In the genomic region with DNA sequence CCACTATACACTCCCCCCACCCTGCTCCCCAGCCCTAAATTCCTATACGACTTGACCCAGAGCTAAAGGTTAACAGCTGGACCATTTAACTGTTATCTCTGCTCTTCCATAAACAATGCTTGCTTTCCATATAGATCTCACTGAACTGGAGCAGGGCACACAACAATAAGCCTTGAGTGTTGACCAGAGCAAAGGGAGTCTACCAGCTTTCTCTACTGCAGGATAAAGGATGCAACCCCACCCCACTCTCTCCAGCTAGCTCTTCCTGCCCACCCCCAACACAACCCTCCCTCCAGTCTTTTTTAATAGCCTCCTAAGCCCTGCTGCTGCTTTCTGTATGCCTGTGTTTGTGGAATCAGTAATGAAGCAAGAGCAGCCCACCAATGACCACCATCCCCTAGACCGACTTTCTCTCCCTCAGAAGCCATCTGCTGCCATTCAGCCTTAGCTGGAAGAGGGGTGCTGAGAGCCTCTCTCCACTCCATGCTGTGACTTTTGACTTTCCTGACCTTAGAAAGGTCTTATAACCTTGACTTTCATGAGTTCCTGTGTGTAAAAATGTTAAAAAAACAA, we compare ENCODE assay signal across 25 mouse cellular contexts. TPM values are rescaled to one million over a fixed set of nuclear protein-coding genes. Genes with fewer than 3 reads are reported as not detected.
A peak's percentile ranks its signal among the peaks of the same experiment; 100 is the strongest.
DNase-seq lines count a peak whose midpoint lies in the region; ATAC-seq lines count a peak whose summit lies in the region.
"Had no signal": no experiment of that assay in that cellular context is flagged by ENCODE, and none has a peak within 500 bp of the region (broad histone marks: within the 10 kb centered on the region; RNA-seq: fewer than 3 reads in every experiment).

No protein-coding gene starts in this region.

- intact Hi-C loops in heart, postnatal 10 days (cut with DNase I) = no loop called here

- peaks cover 36% of the 10 kb centered on the region for H3K4me1 ChIP-seq in hindbrain, embryonic 10.5 days (replicated peaks)
- H3K4me1 ChIP-seq in hindbrain, embryonic 16.5 days (ENCODE audit: control insufficient read depth, insufficient read depth, low read depth, low read length) = no peaks in the 10 kb centered on the region
- H3K4me1 ChIP-seq in lung, embryonic 16.5 days (replicated peaks; ENCODE audit: control insufficient read depth, insufficient read depth, low read length) = peaks cover 5% of the 10 kb centered on the region
- H3K4me1 ChIP-seq: intestine, embryonic 15.5 days; megakaryocyte, embryonic 14.5 days; stomach, embryonic 15.5 days had no signal

- no peaks in the 10 kb centered on the region for H3K27me3 ChIP-seq in hindbrain, embryonic 10.5 days (ENCODE audit: insufficient read depth, poor library complexity, severe bottlenecking)
- H3K27me3 ChIP-seq in hindbrain, embryonic 16.5 days (replicated peaks; ENCODE audit: control insufficient read depth, insufficient read depth, low read length) = no peaks in the 10 kb centered on the region
- H3K27me3 ChIP-seq in lung, embryonic 16.5 days (ENCODE audit: control insufficient read depth, insufficient read depth, low read depth, low read length) = no peaks in the 10 kb centered on the region
- H3K27me3 ChIP-seq: embryonic facial prominence, embryonic 13.5 days; intestine, embryonic 15.5 days; megakaryocyte, embryonic 14.5 days; stomach, embryonic 15.5 days had no signal

- H3K36me3 ChIP-seq in hindbrain, embryonic 10.5 days = no peaks in the 10 kb centered on the region
- H3K36me3 ChIP-seq in hindbrain, embryonic 16.5 days (ENCODE audit: control insufficient read depth, insufficient read depth, low read length) = no peaks in the 10 kb centered on the region
- no peaks in the 10 kb centered on the region for H3K36me3 ChIP-seq in lung, embryonic 16.5 days (ENCODE audit: control insufficient read depth, insufficient read depth, low read length)
- H3K36me3 ChIP-seq: embryonic facial prominence, embryonic 13.5 days; intestine, embryonic 15.5 days; stomach, embryonic 15.5 days had no signal

- no peak overlapping the region for H3K4me3 ChIP-seq in hindbrain, embryonic 10.5 days
- no peak overlapping the region for H3K4me3 ChIP-seq in hindbrain, embryonic 16.5 days (ENCODE audit: low read length)
- no peak overlapping the region for H3K4me3 ChIP-seq in lung, embryonic 16.5 days (ENCODE audit: low read length)
- H3K4me3 ChIP-seq: embryonic facial prominence, embryonic 13.5 days; intestine, embryonic 15.5 days; megakaryocyte, embryonic 14.5 days; stomach, embryonic 15.5 days had no signal

- WGBS in hindbrain, embryonic 10.5 days = 27% methylated on average over 2 of the region's 2 CpGs
- WGBS in hindbrain, embryonic 16.5 days = 39% methylated on average over 2 of the region's 2 CpGs
- 33% methylated on average over 2 of the region's 2 CpGs for WGBS in lung, embryonic 16.5 days

- peak overlapping the region; percentile 70 for H3K27ac ChIP-seq in hindbrain, embryonic 10.5 days
- H3K27ac ChIP-seq in hindbrain, embryonic 16.5 days (ENCODE audit: low read depth, low read length) = no peak overlapping the region
- no peak overlapping the region for H3K27ac ChIP-seq in lung, embryonic 16.5 days (ENCODE audit: low read length)
- H3K27ac ChIP-seq: embryonic facial prominence, embryonic 13.5 days; hindbrain, embryonic 14.5 days; intestine, embryonic 15.5 days; stomach, embryonic 15.5 days had no signal

- DNase-seq in heart, adult 11 months = peak; percentile 60
- DNase-seq in heart, postnatal 10 days = no peak
- DNase-seq in hindbrain, embryonic 10.5 days (ENCODE audit: low spot score) = no peak
- no peak for DNase-seq in lung, postnatal 14 days
- peak; percentile 69 for DNase-seq in ZHBTc4 (ENCODE audit: low read depth, low spot score)
- DNase-seq in frontal cortex, postnatal 14 days (ENCODE audit: low spot score in 2 of 2) = no peak
- DNase-seq: adrenal gland, adult 8-10 months; cerebellum, adult 8-10 months; gastrocnemius, postnatal 14 days; kidney, postnatal 14 days; left cerebral cortex, postnatal 4 days; liver, postnatal 0 days; thymus, adult 18-20 months; thymus, postnatal 4 days had no signal

- no peak for ATAC-seq in hindbrain, embryonic 16.5 days
- 0 out of 2 replicates have a peak, but pooled peaks have one; percentile 40 for ATAC-seq in lung, embryonic 16.5 days (ENCODE audit: low read depth)
- ATAC-seq: forebrain, embryonic 14.5 days; intestine, embryonic 15.5 days; liver, postnatal 0 days had no signal

- H3K9ac ChIP-seq in hindbrain, embryonic 16.5 days (ENCODE audit: low read depth, low read length) = no peak overlapping the region
- no peak overlapping the region for H3K9ac ChIP-seq in lung, embryonic 16.5 days (ENCODE audit: low read length)
- H3K9ac ChIP-seq: embryonic facial prominence, embryonic 13.5 days; hindbrain, embryonic 14.5 days; intestine, embryonic 15.5 days; liver, postnatal 0 days; stomach, embryonic 15.5 days had no signal

- H3K9me3 ChIP-seq in hindbrain, embryonic 10.5 days = no peaks in the 10 kb centered on the region
- no peaks in the 10 kb centered on the region for H3K9me3 ChIP-seq in hindbrain, embryonic 16.5 days (ENCODE audit: control insufficient read depth, low read length)
- H3K9me3 ChIP-seq in lung, embryonic 16.5 days (ENCODE audit: control insufficient read depth, low read length) = no peaks in the 10 kb centered on the region
- H3K9me3 ChIP-seq: embryonic facial prominence, embryonic 13.5 days; intestine, embryonic 15.5 days; megakaryocyte, embryonic 14.5 days; stomach, embryonic 15.5 days had no signal

- no peak overlapping the region for H3K4me2 ChIP-seq in hindbrain, embryonic 16.5 days (ENCODE audit: low read length)
- H3K4me2 ChIP-seq in lung, embryonic 16.5 days (ENCODE audit: low read depth, low read length) = no peak overlapping the region
- H3K4me2 ChIP-seq: embryonic facial prominence, embryonic 13.5 days; hindbrain, embryonic 14.5 days; intestine, embryonic 15.5 days; stomach, embryonic 15.5 days had no signal

RNA-seq across cellular contexts. Expression of a gene that starts 22.8 kb away (rescaled TPM):
- not detected for total RNA-seq in heart, postnatal 10 days (2021)
- not detected in 2 replicates for polyA plus RNA-seq in hindbrain, embryonic 10.5 days (2016; fragmentation: Nextera tagmentation; extraction: Ambion mirVana)
- polyA plus RNA-seq in hindbrain, embryonic 16.5 days (2015; fragmentation: Nextera tagmentation; extraction: Ambion mirVana) = not detected in 2 replicates
- polyA plus RNA-seq in lung, embryonic 16.5 days (2015; fragmentation: Nextera tagmentation; extraction: Ambion mirVana) = not detected in 2 replicates
- total RNA-seq: adrenal gland, adult 8-10 months; gastrocnemius, postnatal 14 days; left cerebral cortex, adult 18-20 months; left cerebral cortex, postnatal 4 days; liver, adult 2 months had no signal
- polyA plus RNA-seq: embryonic facial prominence, embryonic 13.5 days; forebrain, embryonic 14.5 days; heart, embryonic 14.5 days; hindbrain, embryonic 14.5 days; intestine, embryonic 15.5 days; liver, adult 2 months; liver, postnatal 0 days; stomach, embryonic 15.5 days had no signal

Comparison
In these comparisons a context has a peak if more than half of its experiments do, and no peak if none do; other contexts are left out.
1. DNase-seq: peak in heart, adult 11 months (single experiment) and ZHBTc4 (single experiment); none in heart, postnatal 10 days (0 of 2), hindbrain, embryonic 10.5 days (single experiment), lung, postnatal 14 days (single experiment) and frontal cortex, postnatal 14 days (0 of 2).